Mouse (Mus musculus) layer of hippocampus, postnatal 14 days (tissue): ENCODE measurements around the gene Rtn4rl1. TPM values are rescaled to one million over a fixed set of nuclear protein-coding genes. Genes with fewer than 3 reads are reported as not detected.
"Not testable (repeated sequence)": the region's sequence is repeated elsewhere in the genome, so short reads cannot be mapped to it uniquely, and the experiment has no call there.

Experiments used
- DNase-seq, 2 experiments: peaks; one replicate each; pipeline ENCODE4 v3.0.0; 2021 to 2022; ENCODE audit warnings: low spot score in 2 of 2, mixed read lengths in 1 of 2
- total RNA-seq, 2 experiments: library from RNA; stranded (reverse); gene quantifications; 2 replicates each; pipeline ENCODE4 v1.2.3; 2021

The Rtn4rl1 gene
- total RNA-seq, 2 experiments from 2014 or later: 82.1 to 83.1 TPM

- DNase-seq: no peak
Measured at GRCm38 (mm10) chr11:75270276-75270984, 76.8 kb downstream of the Rtn4rl1 start.

GRCm38 (mm10) chr11:75270985-75271434, 77.4 kb downstream of the Rtn4rl1 start:
- DNase-seq: peak; percentile 70 to 88

DNA sequence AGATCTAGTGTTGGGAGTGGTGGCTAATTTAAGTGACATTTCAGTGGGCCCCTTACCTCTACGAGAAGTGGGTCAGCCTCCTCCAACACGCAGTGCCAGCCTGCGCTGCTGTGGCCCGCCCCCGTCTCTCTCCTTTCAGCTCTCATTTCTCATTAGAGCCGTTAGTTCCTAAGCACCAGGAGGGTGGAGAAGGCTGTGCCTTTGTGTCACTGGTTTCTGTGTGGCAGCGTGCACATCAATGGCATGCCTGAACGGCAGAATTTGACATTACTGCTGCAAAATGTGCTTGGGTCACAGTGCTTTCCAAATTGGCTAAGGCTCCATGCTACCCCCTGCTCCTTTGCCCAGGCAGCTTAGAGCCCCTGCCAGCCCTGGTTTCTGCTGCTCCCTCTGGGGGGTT, 79.9 kb downstream of the Rtn4rl1 start:
- DNase-seq: peak in 1 of 2 experiments; percentile 25

DNA sequence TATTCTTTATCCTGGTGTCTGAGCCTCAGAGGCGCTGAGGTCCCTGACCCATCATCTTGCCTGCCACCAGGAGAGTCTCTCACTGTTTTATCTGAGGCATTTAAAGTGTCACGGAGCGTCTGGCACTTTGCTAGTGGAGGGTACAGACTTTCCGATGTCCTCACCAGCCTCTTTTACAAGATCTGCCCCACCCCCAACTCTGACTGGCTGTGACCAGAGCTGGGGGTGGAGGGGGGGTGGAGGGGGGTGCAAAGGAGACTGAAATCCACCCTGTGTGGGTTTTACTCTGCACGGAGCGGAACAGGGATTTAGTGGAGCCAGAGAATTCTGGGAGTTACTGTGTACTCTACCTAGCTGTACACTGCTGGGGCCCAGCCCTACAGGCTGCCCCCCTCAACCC, 81.5 kb downstream of the Rtn4rl1 start:
- no peak for DNase-seq

DNA sequence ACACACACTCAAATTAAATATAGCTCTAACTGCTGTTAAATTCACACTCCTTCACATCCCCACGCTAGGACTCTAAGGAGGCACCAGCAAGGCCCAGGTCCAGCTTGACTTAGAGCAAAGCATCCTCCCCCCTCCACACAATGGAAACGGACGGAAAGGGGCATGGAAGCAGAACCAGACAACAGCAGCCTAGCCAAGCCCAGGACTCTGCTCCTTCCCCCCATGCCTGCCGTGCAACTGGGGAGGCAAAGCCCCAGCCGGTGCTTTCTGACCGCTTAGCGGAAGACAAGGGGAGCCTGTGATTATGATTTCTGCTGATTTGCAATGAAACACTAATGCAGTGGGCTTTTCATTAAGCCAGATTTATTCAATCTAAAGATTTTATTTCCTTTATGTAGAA, 84.5 kb downstream of the Rtn4rl1 start:
- no peak for DNase-seq

DNA sequence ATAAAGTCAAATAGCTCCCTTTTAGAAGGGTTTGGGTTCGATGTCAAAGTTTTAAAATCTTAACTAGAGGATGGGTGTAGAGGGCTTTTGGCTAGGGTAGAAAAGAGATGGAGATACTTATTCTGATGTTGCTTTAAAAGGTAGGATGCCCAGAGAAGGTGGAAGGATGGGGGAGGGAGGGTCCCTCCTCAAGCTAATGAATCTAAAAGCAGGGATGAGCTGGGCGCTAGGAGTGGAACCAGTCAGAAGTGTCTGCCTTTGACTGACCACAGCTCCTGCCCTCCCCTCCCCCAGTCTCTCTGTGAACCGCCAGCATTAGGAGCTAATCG, 85.4 kb downstream of the Rtn4rl1 start:
- no peak for DNase-seq

DNA sequence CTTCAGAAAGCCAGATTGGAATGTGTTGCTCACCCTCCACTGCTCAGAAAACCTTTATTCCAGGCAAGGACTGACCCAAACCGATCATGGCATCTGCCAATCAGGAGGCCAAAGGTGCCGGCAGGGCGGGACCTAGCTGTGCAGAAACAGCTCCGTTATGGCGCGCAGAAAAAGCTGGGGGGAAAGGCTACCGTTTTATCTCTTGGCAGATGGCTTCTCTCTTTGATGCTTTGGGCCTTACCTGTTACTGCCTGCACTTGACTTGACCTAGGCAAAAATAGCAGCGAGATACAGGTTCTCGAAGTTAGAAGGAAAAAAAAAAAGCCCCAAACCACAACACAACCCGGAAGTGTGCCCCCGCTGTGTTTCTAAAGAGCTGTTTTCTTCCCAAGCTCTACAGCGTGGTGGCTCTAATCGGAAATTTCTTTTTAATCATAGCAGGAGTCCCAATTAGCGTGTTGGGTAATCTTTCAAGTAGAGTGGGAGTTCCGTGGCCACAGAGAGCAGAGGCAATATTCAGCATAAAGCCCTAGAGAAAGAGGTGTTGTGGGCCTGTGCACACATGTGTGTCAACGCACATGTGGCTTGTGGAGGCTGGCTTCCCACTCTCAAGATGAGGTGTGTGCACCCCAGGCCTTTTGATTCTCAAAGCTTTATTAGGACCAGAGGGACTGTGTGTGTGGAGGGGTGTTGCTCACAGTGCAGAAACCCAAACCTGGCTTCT, 85.9 kb downstream of the Rtn4rl1 start:
- DNase-seq: no peak

DNA sequence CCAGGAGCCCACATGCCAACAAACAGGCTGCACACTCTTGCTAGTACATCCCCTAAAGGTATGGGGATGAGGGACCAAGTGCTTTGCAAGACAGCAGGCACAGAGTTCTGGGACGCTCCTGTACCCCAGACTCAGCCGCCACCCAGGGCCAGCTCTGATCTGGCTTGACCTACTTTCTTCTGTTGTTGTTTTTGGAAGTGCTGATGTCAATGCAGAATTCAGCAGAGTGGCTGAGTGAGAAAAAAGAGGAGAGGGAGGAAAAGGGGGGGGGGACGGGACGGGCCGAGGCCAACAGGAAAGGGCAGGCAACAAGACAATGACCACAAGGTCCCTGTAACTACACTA, 86.5 kb downstream of the Rtn4rl1 start:
- DNase-seq: no peak

GRCm38 (mm10) chr11:75280435-75281001, 86.9 kb downstream of the Rtn4rl1 start:
- DNase-seq: no peak

DNA sequence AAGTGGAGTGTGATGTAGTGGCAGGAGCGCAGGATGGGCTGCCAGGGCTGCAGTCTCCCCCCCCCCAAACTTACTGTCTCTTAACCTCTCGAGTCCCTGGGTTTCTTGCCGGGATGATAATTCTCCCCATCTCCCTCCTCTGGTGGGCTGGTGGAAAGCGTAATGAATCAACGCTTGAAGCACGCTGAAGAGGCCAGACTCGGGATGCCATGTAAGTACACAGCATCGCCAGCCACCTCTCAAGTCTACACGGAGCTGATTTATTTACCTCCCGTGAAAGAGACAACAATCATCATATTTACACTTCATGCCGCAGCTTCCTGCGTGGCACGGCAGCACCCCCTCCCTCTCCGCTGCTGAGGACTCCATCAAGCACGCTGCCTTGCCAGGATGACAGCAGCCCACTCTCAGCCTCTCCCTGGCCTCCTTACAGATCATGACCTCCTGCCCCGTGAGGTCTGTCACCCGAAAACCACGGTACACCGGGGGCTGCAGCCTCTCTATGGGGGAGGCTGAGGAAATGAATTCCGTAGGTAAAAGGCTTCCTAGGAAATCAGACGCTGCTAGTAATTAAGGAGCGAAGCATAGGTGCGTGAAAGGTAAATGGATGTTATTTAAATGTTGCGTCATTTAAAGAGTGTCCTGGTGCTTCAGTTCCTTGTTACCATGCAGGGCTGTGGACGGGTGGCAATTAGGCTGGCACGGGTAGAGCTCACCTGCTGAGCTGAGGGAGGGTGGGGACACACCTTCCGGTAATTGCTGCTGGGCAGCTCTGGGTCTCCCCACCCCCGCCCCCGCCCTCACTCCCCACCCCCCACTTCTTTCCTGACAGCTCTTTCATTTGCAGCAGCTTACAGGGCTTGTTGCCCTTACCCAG, 88.0 kb downstream of the Rtn4rl1 start:
- no peak for DNase-seq

DNA sequence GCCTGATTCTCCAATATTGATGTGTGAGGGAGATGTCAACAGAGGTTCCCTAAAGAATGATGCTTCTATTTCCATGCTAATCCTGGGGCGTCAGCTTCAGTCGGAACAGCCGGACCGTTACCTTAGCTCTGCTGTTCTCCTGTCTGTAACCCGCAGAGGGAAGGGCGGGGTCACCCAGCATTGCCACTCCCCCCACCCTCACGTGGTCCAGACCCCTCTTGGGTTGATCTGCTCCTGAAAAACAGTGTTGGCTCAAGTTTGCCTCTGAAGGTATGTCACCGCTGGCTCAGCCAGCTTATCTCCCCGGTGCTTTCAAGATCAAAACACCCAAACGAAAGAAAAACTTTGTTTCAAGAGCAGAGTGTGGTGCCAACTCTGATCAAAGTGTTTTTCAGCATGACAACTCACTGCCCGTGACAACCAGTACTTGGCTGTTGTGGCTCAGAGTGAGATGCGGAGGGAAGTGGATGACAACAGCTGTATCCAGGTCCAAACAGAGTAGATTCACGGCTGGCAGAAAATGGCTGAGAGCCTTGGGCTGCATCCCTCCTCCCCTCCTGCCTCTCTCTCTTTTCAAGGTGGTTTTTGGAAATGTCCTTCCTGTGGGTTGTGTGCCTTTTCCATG, 89.0 kb downstream of the Rtn4rl1 start:
- DNase-seq: no peak

GRCm38 (mm10) chr11:75283784-75284183, 90.2 kb downstream of the Rtn4rl1 start:
- DNase-seq: not testable (repeated sequence)

DNA sequence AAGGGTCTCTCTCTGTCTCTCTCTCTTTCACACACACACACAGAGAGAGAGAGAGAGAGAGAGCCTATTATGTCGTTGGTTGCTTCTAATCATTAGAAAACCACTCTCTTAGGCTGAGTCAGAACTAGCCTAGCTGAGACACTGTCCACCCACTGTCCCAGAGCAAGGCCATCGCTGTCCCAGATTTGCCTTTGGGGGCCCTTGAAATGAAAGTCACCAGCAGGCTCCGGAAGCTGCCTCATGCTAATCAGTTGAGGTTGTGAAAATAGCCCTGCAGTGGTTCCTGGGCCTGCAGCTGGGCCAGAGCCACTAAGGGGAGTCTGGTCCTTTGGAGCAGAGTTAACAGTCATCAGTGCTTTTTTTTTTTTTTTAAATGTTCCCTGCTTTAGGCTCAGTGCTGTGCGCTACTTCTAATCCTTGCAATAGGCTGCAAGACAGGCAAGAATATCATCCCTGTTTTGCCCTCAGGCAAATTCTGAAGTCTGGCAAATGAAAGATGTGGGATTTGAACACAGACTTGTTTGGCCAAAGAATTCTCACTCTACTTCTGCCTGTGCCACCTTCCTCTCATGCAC, 92.4 kb downstream of the Rtn4rl1 start:
- no peak for DNase-seq

DNA sequence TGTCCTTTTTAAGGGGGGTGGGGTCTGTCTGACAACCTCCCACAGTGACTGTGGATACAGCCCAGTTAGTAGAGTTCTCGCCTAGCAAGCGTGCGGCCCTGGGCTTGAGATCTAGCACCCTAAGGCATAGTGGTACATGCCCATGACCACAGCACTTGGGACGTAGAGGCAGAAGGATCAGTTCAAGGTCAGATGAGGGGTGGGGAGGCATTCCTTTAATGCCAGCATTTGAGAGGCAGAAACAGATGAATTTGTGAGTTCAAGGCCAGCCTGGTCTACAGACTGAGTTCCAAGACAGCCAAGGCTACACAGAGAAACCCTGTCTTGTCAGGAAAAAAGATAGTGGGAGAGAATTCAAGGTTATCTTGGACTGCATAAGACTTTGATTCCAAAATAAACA, 93.3 kb downstream of the Rtn4rl1 start:
- no peak for DNase-seq

- no peak for DNase-seq
Measured at GRCm38 (mm10) chr11:75287940-75288339, 94.4 kb downstream of the Rtn4rl1 start.

DNA sequence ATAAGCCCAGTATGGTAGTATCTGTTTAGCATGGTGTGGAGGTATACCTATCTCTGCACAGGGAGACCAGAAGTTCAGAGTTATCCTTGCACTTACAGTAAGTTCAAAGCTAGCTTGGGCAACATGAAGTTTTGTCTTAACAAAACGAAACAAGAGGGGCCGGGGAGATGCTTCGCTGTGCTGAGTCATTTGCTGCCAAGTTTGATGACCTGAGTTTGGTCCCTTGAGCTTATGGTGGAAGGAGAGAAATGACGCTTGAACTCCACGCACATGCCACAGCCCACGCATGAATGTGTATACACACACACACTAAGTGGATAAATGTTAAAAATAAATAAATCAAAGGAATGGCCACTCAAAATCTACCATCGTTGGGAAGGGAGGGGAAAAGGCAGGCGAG, 94.9 kb downstream of the Rtn4rl1 start:
- DNase-seq: no peak

DNA sequence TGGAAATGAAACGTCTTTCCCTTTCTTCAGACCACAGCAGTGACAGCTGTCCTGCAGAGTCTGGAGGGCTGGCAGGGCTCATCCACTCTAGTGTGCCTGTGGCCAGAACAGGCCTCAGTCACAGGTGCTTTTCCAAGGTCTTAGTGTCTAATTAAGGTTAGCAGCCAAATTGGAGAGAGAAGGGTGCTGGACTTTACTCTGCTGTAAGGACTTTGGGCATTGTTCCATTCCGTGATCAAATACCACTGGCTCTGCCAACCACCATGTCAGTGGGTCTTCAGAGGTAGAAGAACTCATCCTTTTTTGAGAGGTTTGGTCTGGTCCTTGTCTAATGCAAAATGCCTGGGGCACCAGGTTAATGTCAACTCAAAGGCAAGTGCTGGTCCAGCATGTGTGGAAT, 95.5 kb downstream of the Rtn4rl1 start:
- no peak for DNase-seq

GRCm38 (mm10) chr11:75290566-75291271, 97.1 kb downstream of the Rtn4rl1 start:
- DNase-seq: peak; percentile 94 to 96

DNA sequence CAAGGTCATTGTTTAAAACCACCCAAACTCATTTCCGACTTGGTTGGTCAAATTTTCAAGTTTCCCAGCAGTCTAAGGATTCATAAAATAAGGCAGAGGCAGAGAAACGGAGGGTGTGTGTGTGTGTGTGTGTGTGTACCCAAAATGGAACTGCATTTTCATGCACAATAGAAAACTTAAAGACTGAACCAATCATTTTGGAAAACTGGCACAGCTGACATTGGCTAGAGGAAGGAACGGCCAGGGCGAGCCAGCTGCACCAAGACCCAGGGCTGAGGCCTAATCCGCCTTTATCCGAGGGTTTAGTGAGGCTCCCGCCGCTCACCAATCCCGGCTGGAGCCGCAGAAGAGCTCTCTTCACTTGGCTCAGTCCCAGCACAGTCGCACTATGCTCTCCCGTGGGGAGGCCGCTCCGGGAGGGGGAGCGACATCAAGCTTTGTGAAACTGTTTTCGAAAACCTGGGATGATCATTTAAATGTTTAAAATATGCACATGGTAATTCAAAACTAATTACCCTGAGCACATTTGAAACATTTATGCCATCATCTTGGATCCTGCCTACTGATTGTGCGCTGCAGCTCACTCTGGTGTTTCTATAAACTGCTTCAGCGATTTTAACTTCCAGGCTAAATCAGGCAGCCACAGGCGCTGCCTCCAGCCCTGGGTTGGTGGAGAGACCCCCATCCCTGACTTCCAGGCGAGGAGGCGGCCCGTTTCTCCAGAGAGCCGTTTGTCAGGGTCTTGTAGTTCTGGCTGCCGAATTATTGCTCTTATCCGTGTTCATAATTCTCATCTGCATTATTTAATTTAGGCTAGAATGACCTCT, 98.0 kb downstream of the Rtn4rl1 start:
- peak; percentile 60 to 65 for DNase-seq
